Comparison of ENCODE assay signal across 10 mouse cellular contexts in the genomic region with DNA sequence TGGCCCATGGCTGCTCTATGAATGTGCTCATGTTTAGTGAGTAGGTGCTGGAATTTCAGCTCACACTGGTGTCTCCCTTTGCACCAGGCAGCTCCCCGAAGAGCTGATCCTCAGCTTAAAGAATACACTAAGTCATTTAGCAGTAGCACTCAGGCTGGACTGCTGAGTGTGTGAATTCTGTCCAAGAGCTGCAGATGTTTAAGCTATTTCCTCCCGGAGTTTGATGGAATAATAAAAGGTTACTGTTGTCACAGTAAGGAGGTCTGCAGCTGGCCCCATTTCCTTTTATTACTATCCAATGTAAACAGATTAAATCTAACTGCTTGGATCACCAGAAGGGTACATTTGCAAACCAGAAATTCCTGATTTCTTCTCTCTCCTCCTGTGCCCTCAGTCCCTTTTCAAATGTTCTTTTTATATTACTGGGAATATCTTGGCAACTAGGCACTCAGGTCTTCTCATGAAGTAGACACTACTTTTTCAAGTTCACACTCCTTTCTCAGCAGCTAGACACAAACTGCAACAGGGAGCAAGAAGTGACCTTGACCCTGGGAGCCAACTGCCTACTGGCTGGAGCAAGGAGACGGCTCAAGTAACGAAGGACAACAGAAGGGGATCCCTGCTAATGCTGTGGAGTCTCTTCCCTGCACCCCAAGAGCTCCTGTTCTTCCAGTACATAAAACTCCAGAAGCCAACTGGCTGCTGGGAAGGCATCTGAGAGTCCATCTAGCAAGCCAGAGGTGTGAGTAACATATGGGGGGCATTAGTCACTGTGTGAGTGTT.
DNase-seq lines count a peak whose midpoint lies in the region; ATAC-seq and TF ChIP-seq lines count a peak whose summit lies in the region.
"Had no signal": no experiment of that assay in that cellular context is flagged by ENCODE, and none has a peak within 500 bp of the region (broad histone marks: within the 10 kb centered on the region; RNA-seq: fewer than 3 reads in every experiment).

No protein-coding gene starts in this region.

- TF ChIP-seq POLR2A in small intestine, adult 2 months (IDR thresholded peaks at IDR 0.05; ENCODE audit: low read depth, low read length), result no peak

- no peaks in the 10 kb centered on the region for H3K36me3 ChIP-seq in lung, embryonic 14.5 days (ENCODE audit: insufficient read depth)
- H3K36me3 ChIP-seq in small intestine, adult 2 months (ENCODE audit: control insufficient read depth, insufficient read depth, low read length), result peaks cover 13% of the 10 kb centered on the region

- 0 out of 2 replicates have a peak overlapping the region, but pooled peaks have one; percentile 25 for H3K4me2 ChIP-seq in lung, embryonic 14.5 days

- no peaks in the 10 kb centered on the region for H3K27me3 ChIP-seq in lung, embryonic 14.5 days (ENCODE audit: insufficient read depth, low read length)
- no peaks in the 10 kb centered on the region for H3K27me3 ChIP-seq in small intestine, adult 2 months (ENCODE audit: control insufficient read depth, insufficient read depth, low read length)
- H3K27me3 ChIP-seq: Patski had no signal

- no peak overlapping the region for H3K4me3 ChIP-seq in lung, embryonic 14.5 days (ENCODE audit: low read depth, low read length)
- H3K4me3 ChIP-seq in small intestine, adult 2 months (ENCODE audit: low read depth, low read length), result no peak overlapping the region

- H3K9ac ChIP-seq in lung, embryonic 14.5 days, result no peak overlapping the region

- no peaks in the 10 kb centered on the region; the same call in 1 of the 2 replicates for H3K9me3 ChIP-seq in lung, embryonic 14.5 days (ENCODE audit: low read depth, low read length)

- H3K4me1 ChIP-seq in lung, embryonic 14.5 days (ENCODE audit: insufficient read depth), result peaks cover 34% of the 10 kb centered on the region
- peaks cover 14% of the 10 kb centered on the region; the same call in 1 of the 2 replicates for H3K4me1 ChIP-seq in small intestine, adult 2 months (ENCODE audit: control insufficient read depth, insufficient read depth, insufficient read length, low read length)

- 21% methylated on average over 4 of the region's 4 CpGs for whole genome bisulfite sequencing in lung, embryonic 14.5 days
- 14% methylated on average over 4 of the region's 4 CpGs for WGBS in small intestine, adult 2 months

- ATAC-seq in lung, embryonic 14.5 days (ENCODE audit: insufficient read depth), result peak; percentile 89
- ATAC-seq: Patski had no signal

- peak; percentile 31 for DNase-seq in adrenal gland, postnatal 10 days
- DNase-seq in adrenal gland, postnatal 25 days, result no peak
- peak; percentile 84 for DNase-seq in lung, embryonic 14.5 days
- no peak for DNase-seq in lung, adult 18-20 months
- DNase-seq in heart, postnatal 4 days, result peak; percentile 13
- DNase-seq in right cerebral cortex, postnatal 14 days, result no peak
- no peak for DNase-seq in B cell, adult 2 months
- DNase-seq: cerebellum, adult 18-20 months had no signal

- TF ChIP-seq CTCF in lung, embryonic 14.5 days (IDR thresholded peaks at IDR 0.05; ENCODE audit: low read depth), result no peak
- no peak for TF ChIP-seq CTCF in small intestine, adult 2 months (IDR thresholded peaks at IDR 0.05; ENCODE audit: extremely low read depth, insufficient read length, insufficient replicate concordance, low read depth, low read length)

- peak overlapping the region; percentile 43 for H3K27ac ChIP-seq in lung, embryonic 14.5 days (ENCODE audit: low read depth)
- 0 out of 2 replicates have a peak overlapping the region, but pooled peaks have one; percentile 3 for H3K27ac ChIP-seq in small intestine, adult 2 months (ENCODE audit: insufficient read depth, low read depth, low read length)

Comparison
In these comparisons a context has a peak if more than half of its experiments do, and no peak if none do; other contexts are left out.
1. DNase-seq: peak in adrenal gland, postnatal 10 days (single experiment), lung, embryonic 14.5 days (single experiment) and heart, postnatal 4 days (single experiment); none in adrenal gland, postnatal 25 days (single experiment), lung, adult 18-20 months (0 of 2), right cerebral cortex, postnatal 14 days (single experiment) and B cell, adult 2 months (0 of 2).